Mouse (Mus musculus) lung, postnatal 25 days (tissue): ENCODE measurements at regions not wholly inside any gene's neighbourhood (a gene's known extent, or its start where the extent isn't known, plus 50 kb on each side); places are given as distances from the start of the nearest gene placed in this dataset.
A peak's percentile ranks its signal among the peaks of the same experiment; 100 is the strongest.

Source experiments
- DNase-seq: peaks from one replicate; pipeline ENCODE4 v3.0.0; 2022; ENCODE audit warnings: low spot score

GRCm38 (mm10) chr13:85570886-85571527 is 282.1 kb upstream of the Rasa1 start:
- DNase-seq: no peak

GRCm38 (mm10) chr13:85557821-85558220 is 268.9 kb upstream of the Rasa1 start:
- no peak for DNase-seq

- DNase-seq: peak; percentile 15
These were observed 267.3 kb upstream of the Rasa1 start for GRCm38 (mm10) chr13:85556101-85556853.

GRCm38 (mm10) chr13:85553072-85553471 is 264.1 kb upstream of the Rasa1 start:
- no peak for DNase-seq

GRCm38 (mm10) chr13:85509671-85510070 is 220.7 kb upstream of the Rasa1 start:
- DNase-seq: no peak

GRCm38 (mm10) chr13:85508552-85508951 is 219.6 kb upstream of the Rasa1 start:
- DNase-seq: no peak

- no peak for DNase-seq
These were observed 218.6 kb upstream of the Rasa1 start for GRCm38 (mm10) chr13:85507374-85508101.

- peak; percentile 29 for DNase-seq
These were observed 217.9 kb upstream of the Rasa1 start for GRCm38 (mm10) chr13:85506875-85507274.

- DNase-seq: no peak
These were observed 217.1 kb upstream of the Rasa1 start for GRCm38 (mm10) chr13:85506030-85506429.

GRCm38 (mm10) chr13:85505046-85505445 is 216.1 kb upstream of the Rasa1 start:
- DNase-seq: no peak

GRCm38 (mm10) chr13:85504001-85504400 is 215.1 kb upstream of the Rasa1 start:
- no peak for DNase-seq

GRCm38 (mm10) chr13:85498696-85499095 is 209.8 kb upstream of the Rasa1 start:
- no peak for DNase-seq

- no peak for DNase-seq
These were observed 195.9 kb upstream of the Rasa1 start for GRCm38 (mm10) chr13:85484790-85485189.

GRCm38 (mm10) chr13:85483348-85483747 is 194.4 kb upstream of the Rasa1 start:
- DNase-seq: no peak

GRCm38 (mm10) chr13:85479405-85479804 is 190.5 kb upstream of the Rasa1 start:
- no peak for DNase-seq

- DNase-seq: no peak
These were observed 187.4 kb upstream of the Rasa1 start for GRCm38 (mm10) chr13:85476274-85476846.

GRCm38 (mm10) chr13:85471340-85471739 is 182.4 kb upstream of the Rasa1 start:
- DNase-seq: no peak

- DNase-seq: no peak
These were observed 170.5 kb upstream of the Rasa1 start for GRCm38 (mm10) chr13:85459387-85459786.

- DNase-seq: no peak
These were observed 169.7 kb upstream of the Rasa1 start for GRCm38 (mm10) chr13:85458611-85459010.

- DNase-seq: no peak
These were observed 150.7 kb upstream of the Rasa1 start for GRCm38 (mm10) chr13:85439581-85439980.

GRCm38 (mm10) chr13:85437875-85438274 is 148.9 kb upstream of the Rasa1 start:
- no peak for DNase-seq

- no peak for DNase-seq
These were observed 148.1 kb upstream of the Rasa1 start for GRCm38 (mm10) chr13:85437009-85437408.

- DNase-seq: no peak
These were observed 147.3 kb upstream of the Rasa1 start for GRCm38 (mm10) chr13:85436254-85436653.
